Mouse (Mus musculus) subcutaneous adipose tissue, adult 2 months (tissue): Measurements from ENCODE around the gene Naa11. TPM values are rescaled to one million over a fixed set of nuclear protein-coding genes. Genes with fewer than 3 reads are reported as not detected.

Source experiments
- polyA plus RNA-seq: library from polyadenylated mRNA; depleted of rRNA; stranded (reverse); fragments of >200 nt; gene quantifications from 2 replicates; pipeline ENCODE4 v1.2.3, GENCODE M21; 2012; ENCODE audit warnings: low replicate concordance; rRNA removed

Naa11 gene
- not detected in 2 replicates for polyA plus RNA-seq

GRCm38 (mm10) chr5:97392160-97392559 lies at the start of gene Naa11:
Naa11 (minus strand) TSS chr5:97392379.

Other genes starting within 250 kb of the Naa11 start
- not detected in 2 replicates for gene Gk2, start 64.6 kb upstream of the Naa11 start, polyA plus RNA-seq